Mouse (Mus musculus) lung, embryonic 15.5 days (tissue): ENCODE results near the gene Serpina3a. TPM values are rescaled to one million over a fixed set of nuclear protein-coding genes. Genes with fewer than 3 reads are reported as not detected.
A peak's percentile ranks its signal among the peaks of the same experiment; 100 is the strongest.
"Not testable (repeated sequence)": the region's sequence is repeated elsewhere in the genome, so short reads cannot be mapped to it uniquely, and the experiment has no call there.

Source experiments
- ATAC-seq: fragments of 200-750 bp; cut with Nextera tagmentation; 2 replicates; pipeline ENCODE4 v1.8.0; 2017; ENCODE audit warnings: moderate number of reproducible peaks, borderline replicate concordance; ENCODE audit not compliant: low FRiP score, low TSS enrichment; ENCODE audit errors: extremely low read depth
- H3K27ac ChIP-seq: fragments of 300-500 bp; sonication (generic); 2 replicates; pipeline ENCODE4 v1.5.1; 2015; ENCODE audit warnings: moderate library complexity, mild to moderate bottlenecking, inconsistent platforms
- H3K27me3 ChIP-seq: fragments of 300-500 bp; sonication (generic); 2 replicates; pipeline ENCODE4 v1.6.1; 2015; ENCODE audit warnings: inconsistent platforms
- H3K36me3 ChIP-seq: fragments of 300-500 bp; sonication (generic); 2 replicates; pipeline ENCODE4 v1.6.1; 2015; ENCODE audit warnings: inconsistent platforms
- H3K4me1 ChIP-seq: fragments of 300-500 bp; sonication (generic); 2 replicates; pipeline ENCODE4 v1.6.1; 2015; ENCODE audit warnings: inconsistent platforms
- H3K4me2 ChIP-seq: fragments of 300-500 bp; sonication (generic); 2 replicates; pipeline ENCODE4 v1.6.1; 2015; ENCODE audit warnings: inconsistent platforms, mild to moderate bottlenecking, moderate library complexity
- H3K4me3 ChIP-seq: fragments of 300-500 bp; sonication (generic); 2 replicates; pipeline ENCODE4 v1.5.1; 2015; ENCODE audit warnings: mild to moderate bottlenecking, inconsistent platforms
- H3K9ac ChIP-seq: fragments of 300-500 bp; sonication (generic); 2 replicates; pipeline ENCODE4 v1.6.1; 2015; ENCODE audit warnings: inconsistent platforms
- H3K9me3 ChIP-seq: fragments of 300-500 bp; sonication (generic); 2 replicates; pipeline ENCODE4 v1.6.1; 2016; ENCODE audit warnings: inconsistent platforms
- WGBS: fragments of 180-500 bp; shearing (Covaris S2); methylation state at CpG from one replicate; pipeline ENCODE4 v1.1.7; 2015; 5-methylcytosine and 5-hydroxymethylcytosine counted together
- polyA plus RNA-seq: library from polyadenylated mRNA; unstranded; fragments of >200 nt; fragmentation: Nextera tagmentation; extraction: Ambion mirVana; gene quantifications from 2 replicates; pipeline ENCODE4 v1.2.1, GENCODE M21; 2015

The Serpina3a gene
- polyA plus RNA-seq, result not detected in 2 replicates

DNA sequence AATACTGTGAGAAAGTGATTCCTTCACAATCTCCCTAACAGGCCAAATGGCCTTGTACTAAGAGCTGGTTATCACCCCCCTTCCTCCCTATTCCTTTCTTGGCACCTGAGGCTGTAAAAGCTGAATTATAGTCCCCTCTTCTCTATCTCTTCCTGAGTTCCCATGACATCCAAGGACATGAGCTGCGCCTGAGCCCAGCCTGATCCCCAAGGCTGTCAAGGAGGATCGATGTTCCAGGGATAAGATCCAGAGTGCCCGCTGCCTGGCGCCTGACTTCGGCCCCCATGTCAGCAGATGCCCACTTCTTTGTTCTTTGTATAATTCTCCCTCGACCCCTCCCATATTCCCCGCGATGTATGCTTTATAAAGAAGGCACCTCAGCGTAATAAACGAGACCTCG lies at the start of gene Serpina3a:
Serpina3a (plus strand) TSS at position 392 of the 400 bp plus-strand sequence.
- H3K27ac ChIP-seq, result not testable (repeated sequence)

DNA sequence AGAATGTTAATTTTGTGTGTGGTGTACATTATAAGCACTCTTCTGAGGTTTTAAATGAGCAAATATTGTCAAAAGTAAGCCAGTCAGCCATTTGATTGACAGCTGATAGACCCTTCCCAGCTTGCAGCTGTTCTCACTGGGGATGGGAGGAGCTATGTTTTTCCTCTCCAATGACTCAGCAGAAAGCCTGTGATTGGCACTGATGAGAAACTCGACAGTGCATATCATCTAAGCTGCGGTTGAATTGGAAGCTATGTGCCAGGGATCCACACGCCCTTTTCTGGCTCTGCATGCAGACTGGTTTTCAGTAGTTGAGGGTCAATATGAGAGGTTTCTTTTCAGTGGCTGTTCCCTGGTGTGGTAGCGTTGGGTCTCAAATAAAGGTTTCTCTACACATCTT lies 48.0 kb upstream of the Serpina3a start:
- no peaks in the 10 kb centered on the region for H3K4me1 ChIP-seq
- H3K4me3 ChIP-seq, result no peak overlapping the region
- H3K27me3 ChIP-seq, result no peaks in the 10 kb centered on the region
- H3K4me2 ChIP-seq, result no peak overlapping the region
- 51% methylated on average over 4 of the region's 4 CpGs for WGBS
- no peaks in the 10 kb centered on the region for H3K36me3 ChIP-seq
- no peaks in the 10 kb centered on the region for H3K9me3 ChIP-seq
- no peak for ATAC-seq
- no peak overlapping the region for H3K27ac ChIP-seq
- no peak overlapping the region for H3K9ac ChIP-seq

More for the DNA sequence above, at the start of gene Serpina3a:
- not testable (repeated sequence) for H3K36me3 ChIP-seq, H3K4me3 ChIP-seq, H3K9ac ChIP-seq, H3K9me3 ChIP-seq, H3K4me2 ChIP-seq, H3K27me3 ChIP-seq, H3K4me1 ChIP-seq, ATAC-seq
- 90% methylated on average over 11 of the region's 11 CpGs for WGBS

DNA sequence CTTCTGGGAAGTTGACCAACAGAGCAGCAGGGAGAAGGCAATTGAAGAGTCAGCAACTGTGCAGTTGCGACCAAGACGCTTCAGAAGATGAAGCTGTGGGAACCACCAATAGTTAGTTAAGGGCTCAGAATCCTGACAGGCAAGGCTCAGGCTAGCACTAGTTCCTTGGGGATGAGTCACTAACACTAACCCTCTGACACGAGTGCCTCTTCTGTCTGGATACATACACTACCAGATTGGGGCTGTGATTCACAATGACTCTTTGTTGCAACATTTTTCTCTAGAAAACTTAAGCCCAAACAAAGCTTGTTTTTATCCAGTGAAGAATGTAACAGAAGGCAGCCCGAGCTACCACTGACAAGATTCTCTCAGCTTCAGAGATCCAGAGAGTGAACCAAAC lies 47.5 kb upstream of the Serpina3a start:
- ATAC-seq, result no peak
- WGBS, result 76% methylated on average over 4 of the region's 4 CpGs
- H3K36me3 ChIP-seq, result no peaks in the 10 kb centered on the region
- H3K9ac ChIP-seq, result no peak overlapping the region
- H3K9me3 ChIP-seq, result no peaks in the 10 kb centered on the region
- no peak overlapping the region for H3K4me2 ChIP-seq
- no peaks in the 10 kb centered on the region for H3K27me3 ChIP-seq
- no peak overlapping the region for H3K4me3 ChIP-seq
- H3K27ac ChIP-seq, result no peak overlapping the region
- H3K4me1 ChIP-seq, result no peaks in the 10 kb centered on the region

DNA sequence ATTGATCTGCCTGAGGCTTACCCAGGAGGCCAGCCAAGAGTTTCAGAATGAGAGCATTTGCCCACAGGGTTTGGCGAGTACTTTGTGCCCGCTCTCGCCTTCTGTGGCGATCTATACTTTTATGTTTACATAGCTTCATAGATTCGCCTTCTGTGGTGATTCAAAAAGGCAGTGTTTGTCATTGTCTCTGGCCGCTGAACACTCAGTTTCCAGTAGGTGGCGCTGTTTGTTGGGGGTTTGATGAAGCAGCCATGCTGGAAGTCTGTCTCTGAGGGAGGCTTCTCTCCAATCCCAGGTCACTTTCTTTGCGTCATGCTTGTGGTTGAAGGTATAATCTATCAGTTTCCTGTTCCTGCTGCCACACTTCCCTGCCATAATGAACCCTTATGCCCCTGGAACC lies 46.3 kb upstream of the Serpina3a start:
- Histone ChIP-seq H3K9ac (no peak overlapping the region), H3K4me3 (no peak overlapping the region), H3K27ac (no peak overlapping the region), H3K4me2 (no peak overlapping the region), H3K27me3 (no peaks in the 10 kb centered on the region), H3K9me3 (no peaks in the 10 kb centered on the region), H3K4me1 (no peaks in the 10 kb centered on the region), H3K36me3 (no peaks in the 10 kb centered on the region)
- no peak for ATAC-seq
- 20% methylated on average over 8 of the region's 8 CpGs for whole genome bisulfite sequencing

DNA sequence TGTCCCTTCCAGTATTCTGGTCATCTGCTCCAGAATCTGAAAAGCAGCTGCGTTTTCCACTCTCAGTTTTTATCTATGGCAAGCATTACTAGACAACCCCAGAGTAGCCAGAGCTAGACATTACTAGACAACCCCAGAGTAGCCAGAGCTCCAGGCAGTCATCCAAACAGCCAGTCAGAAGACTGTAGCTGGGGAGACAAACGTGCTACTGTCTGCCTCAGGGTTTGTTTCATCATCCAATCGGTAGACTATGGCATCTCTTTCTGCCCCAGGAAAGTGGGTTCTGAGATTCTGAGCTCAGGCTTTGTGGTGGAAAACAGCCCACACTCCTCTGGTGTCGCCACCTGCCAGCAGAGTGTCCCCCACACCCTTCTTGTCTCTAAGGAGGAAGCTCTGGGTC lies 45.0 kb upstream of the Serpina3a start:
- ATAC-seq, result peak; percentile 79; the same call in 1 of the 2 replicates
- no peak overlapping the region for H3K9ac ChIP-seq
- H3K4me1 ChIP-seq, result no peaks in the 10 kb centered on the region
- H3K4me2 ChIP-seq, result peak overlapping the region; percentile 42
- H3K9me3 ChIP-seq, result no peaks in the 10 kb centered on the region
- 0 out of 2 replicates have a peak overlapping the region, but pooled peaks have one; percentile 0 for H3K27ac ChIP-seq
- H3K36me3 ChIP-seq, result no peaks in the 10 kb centered on the region
- 20% methylated on average over 4 of the region's 4 CpGs for WGBS
- H3K4me3 ChIP-seq, result peak overlapping the region; percentile 22; the same call in 1 of the 2 replicates
- no peaks in the 10 kb centered on the region for H3K27me3 ChIP-seq

DNA sequence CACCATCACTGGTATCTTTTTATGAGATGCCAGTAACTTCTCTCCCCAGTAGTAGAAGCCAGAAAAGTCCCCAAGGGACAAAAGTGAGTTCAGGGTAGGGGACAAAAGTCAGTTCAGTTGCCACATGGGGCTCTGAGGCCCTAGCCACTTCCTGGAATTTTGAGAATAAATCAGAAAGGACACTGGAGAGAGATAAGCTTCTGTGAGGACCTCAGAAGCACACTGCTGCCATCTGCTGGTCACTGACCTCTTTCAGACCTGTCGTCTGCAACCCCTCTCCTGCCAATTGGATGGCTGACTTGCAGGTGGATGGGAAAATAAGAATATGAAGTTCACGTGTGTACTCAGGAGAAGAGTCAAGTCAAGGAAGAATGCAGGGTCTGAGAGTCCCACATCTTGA lies 42.9 kb upstream of the Serpina3a start:
- ATAC-seq, result peak; percentile 23; the same call in 1 of the 2 replicates
- 8% methylated on average over 2 of the region's 2 CpGs for WGBS
- no peaks in the 10 kb centered on the region for H3K27me3 ChIP-seq
- H3K4me1 ChIP-seq, result no peaks in the 10 kb centered on the region
- H3K9ac ChIP-seq, result no peak overlapping the region
- no peak overlapping the region for H3K4me2 ChIP-seq
- no peaks in the 10 kb centered on the region for H3K9me3 ChIP-seq
- H3K36me3 ChIP-seq, result no peaks in the 10 kb centered on the region
- no peak overlapping the region for H3K27ac ChIP-seq
- no peak overlapping the region for H3K4me3 ChIP-seq

DNA sequence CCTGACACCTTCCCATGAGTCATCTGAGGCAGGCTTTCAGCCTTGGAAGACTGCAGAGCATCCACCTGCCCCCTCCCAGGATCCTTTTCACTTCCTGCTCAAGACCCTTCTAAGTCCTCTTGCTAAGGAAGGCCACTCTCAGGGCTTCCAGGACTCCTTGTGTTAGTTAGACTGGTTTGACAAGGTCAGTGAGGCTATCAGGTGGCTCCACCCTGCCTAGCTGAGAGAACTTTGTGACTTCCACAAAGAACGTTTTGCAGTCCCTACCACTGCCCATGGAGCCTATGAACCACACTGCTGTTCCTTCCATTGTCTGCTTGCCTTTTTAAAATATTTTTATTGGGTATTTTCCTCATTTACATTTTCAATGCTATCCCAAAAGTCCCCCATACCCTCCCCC lies 40.8 kb upstream of the Serpina3a start:
- H3K4me1 ChIP-seq, result no peaks in the 10 kb centered on the region
- no peak for ATAC-seq
- H3K9ac ChIP-seq, result no peak overlapping the region
- H3K27ac ChIP-seq, result no peak overlapping the region
- no peaks in the 10 kb centered on the region for H3K27me3 ChIP-seq
- 14% methylated on average over 1 of the region's 1 CpGs for WGBS
- H3K4me2 ChIP-seq, result no peak overlapping the region
- H3K36me3 ChIP-seq, result no peaks in the 10 kb centered on the region
- H3K4me3 ChIP-seq, result no peak overlapping the region
- no peaks in the 10 kb centered on the region for H3K9me3 ChIP-seq

DNA sequence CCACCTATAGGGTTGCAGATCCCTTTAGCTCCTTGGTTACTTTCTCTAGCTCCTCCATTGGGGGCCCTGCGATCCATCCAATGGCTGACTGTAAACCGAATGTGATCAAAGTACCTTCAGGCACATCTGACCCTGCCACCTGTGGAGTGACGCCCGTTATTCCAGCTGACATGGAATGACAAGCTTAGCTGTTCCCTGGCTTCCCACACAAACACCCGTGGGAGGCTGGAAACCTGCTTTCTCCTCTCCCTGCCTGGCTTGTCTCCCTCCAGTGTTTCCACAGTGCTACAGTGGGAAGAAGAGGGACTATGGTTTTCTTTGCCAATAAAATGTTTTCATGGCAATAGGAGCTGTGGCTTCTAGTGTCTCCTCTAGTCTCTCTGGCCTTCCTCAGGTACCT lies 40.2 kb upstream of the Serpina3a start:
- H3K4me3 ChIP-seq, result no peak overlapping the region
- H3K36me3 ChIP-seq, result no peaks in the 10 kb centered on the region
- no peak for ATAC-seq
- WGBS, result 62% methylated on average over 5 of the region's 5 CpGs
- H3K4me2 ChIP-seq, result no peak overlapping the region
- no peaks in the 10 kb centered on the region for H3K9me3 ChIP-seq
- no peaks in the 10 kb centered on the region for H3K27me3 ChIP-seq
- H3K27ac ChIP-seq, result no peak overlapping the region
- no peaks in the 10 kb centered on the region for H3K4me1 ChIP-seq
- H3K9ac ChIP-seq, result no peak overlapping the region

DNA sequence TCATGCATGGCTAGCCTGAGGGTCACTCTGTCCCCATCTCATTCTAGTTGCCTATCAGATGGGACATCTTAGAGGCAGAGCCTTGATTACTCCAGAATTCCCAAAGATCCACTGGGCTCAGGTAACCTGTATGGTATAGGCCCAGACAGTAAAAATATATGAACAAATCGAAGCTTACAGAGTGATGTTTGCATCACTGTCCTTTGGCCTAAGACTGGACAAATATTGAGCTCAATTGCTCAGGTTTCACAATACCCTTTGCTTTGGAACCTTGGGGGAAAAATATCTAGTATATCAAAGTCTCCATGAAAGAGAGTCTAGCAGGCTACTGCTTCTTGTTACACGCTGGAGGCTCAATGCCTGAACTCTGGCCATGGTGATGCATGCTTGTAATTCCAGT lies 22.4 kb upstream of the Serpina3a start:
- 68% methylated on average over 2 of the region's 2 CpGs for WGBS
- no peak for ATAC-seq
- H3K27me3 ChIP-seq, result no peaks in the 10 kb centered on the region
- H3K27ac ChIP-seq, result no peak overlapping the region
- no peak overlapping the region for H3K4me3 ChIP-seq
- H3K36me3 ChIP-seq, result no peaks in the 10 kb centered on the region
- no peak overlapping the region for H3K4me2 ChIP-seq
- H3K9ac ChIP-seq, result no peak overlapping the region
- no peaks in the 10 kb centered on the region for H3K4me1 ChIP-seq
- no peaks in the 10 kb centered on the region for H3K9me3 ChIP-seq

DNA sequence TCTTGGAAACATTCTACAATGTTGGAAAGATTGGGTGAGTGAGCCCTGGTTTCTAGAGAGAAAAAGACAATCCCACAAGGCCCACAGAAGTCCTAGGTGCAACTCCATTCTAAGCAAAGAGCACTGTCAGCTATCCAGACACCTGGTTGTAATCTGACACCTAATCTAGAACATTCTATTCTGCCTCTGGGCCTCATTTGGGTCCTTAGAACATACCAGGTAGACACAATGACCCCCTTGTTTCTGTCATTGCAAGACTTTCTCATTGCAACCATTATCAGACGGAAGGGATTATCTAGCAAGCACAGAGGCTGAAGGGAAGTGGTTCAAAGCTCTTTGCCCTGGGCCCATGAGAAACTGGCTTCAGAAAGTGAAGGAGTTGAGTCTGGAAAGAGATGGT lies 21.2 kb upstream of the Serpina3a start:
- Histone ChIP-seq H3K9me3 (no peaks in the 10 kb centered on the region), H3K27me3 (no peaks in the 10 kb centered on the region), H3K27ac (no peak overlapping the region), H3K4me2 (no peak overlapping the region), H3K4me3 (no peak overlapping the region), H3K9ac (no peak overlapping the region), H3K4me1 (no peaks in the 10 kb centered on the region), H3K36me3 (no peaks in the 10 kb centered on the region)
- ATAC-seq, result no peak
- 82% methylated on average over 1 of the region's 1 CpGs for WGBS

DNA sequence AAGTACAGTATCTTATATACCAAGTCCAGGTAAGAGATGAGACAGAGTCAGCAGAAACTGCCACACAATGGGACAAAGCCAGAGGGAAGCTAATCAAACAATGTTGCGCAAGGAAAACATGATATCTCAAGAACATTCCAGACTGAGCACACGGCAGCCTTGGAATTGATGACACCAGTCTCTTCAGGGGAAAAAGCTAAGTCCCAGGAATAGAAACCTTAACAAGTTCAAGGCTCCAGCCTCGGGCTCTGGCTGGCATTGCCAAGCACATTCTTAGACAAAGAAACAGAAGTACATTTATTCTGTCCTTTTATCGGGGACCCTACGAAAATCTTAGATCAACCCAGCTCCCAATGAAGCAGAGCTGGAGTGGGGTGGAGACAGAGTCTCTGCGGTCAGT lies 11.8 kb upstream of the Serpina3a start, which contains the start of gene Serpina5:
Serpina5 (plus strand) TSS at position 346 of the 400 bp plus-strand sequence.
- Histone ChIP-seq H3K4me3 (no peak within 1 kb of the TSS), H3K27ac (no peak within 1 kb of the TSS), H3K4me1 (no peaks in the 10 kb centered on the region), H3K9me3 (no peaks in the 10 kb centered on the region), H3K36me3 (no peaks in the 10 kb centered on the region), H3K4me2 (no peak within 1 kb of the TSS), H3K27me3 (no peaks in the 10 kb centered on the region), H3K9ac (no peak within 1 kb of the TSS)
- no peak for ATAC-seq
- WGBS, result 79% methylated on average over 6 of the region's 6 CpGs

DNA sequence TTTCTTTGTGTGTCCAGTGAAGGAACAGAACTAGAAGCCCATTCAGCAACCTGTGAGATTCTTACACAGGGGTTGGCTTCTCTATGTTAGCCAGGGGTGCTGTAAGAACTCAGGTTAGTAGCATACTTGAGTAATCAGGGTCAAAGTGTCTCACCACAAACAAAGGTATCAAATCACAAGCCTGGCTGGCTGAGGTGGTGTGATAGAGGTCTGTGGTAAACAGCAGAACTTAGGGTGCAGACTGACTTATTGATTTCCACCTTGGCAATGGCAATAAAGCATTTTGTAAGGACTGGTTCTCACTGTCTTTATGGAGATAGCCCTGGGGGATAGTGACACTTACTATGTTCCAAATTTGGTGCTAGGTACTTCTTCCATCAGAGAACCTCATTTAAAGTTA lies 6.7 kb upstream of the Serpina3a start:
- Histone ChIP-seq H3K4me2 (no peak overlapping the region), H3K27ac (no peak overlapping the region), H3K9me3 (no peaks in the 10 kb centered on the region), H3K4me3 (no peak overlapping the region), H3K4me1 (no peaks in the 10 kb centered on the region), H3K9ac (no peak overlapping the region), H3K27me3 (no peaks in the 10 kb centered on the region), H3K36me3 (no peaks in the 10 kb centered on the region)
- no peak for ATAC-seq

DNA sequence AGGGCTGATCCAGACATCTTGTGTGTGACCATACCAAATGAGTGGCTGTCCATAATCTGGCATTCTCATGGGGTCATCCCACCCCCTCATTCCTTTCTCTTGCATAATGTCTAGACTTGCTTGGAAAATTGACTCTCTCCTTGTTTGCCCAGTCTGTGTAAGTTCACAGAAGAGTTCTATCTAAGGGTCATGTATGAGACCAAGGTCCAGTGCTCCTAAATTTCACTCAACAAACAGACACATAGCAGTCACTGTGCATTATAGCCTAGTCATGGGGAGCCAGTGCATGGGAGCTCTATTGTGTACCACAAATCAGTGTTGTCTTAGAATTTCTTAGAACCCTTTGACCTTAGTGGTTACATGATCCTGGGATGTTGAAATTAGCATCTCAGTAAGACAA lies 5.6 kb upstream of the Serpina3a start:
- Histone ChIP-seq H3K4me2 (no peak overlapping the region), H3K27me3 (no peaks in the 10 kb centered on the region), H3K9ac (no peak overlapping the region), H3K9me3 (no peaks in the 10 kb centered on the region), H3K4me1 (no peaks in the 10 kb centered on the region), H3K27ac (no peak overlapping the region), H3K4me3 (no peak overlapping the region), H3K36me3 (no peaks in the 10 kb centered on the region)
- ATAC-seq, result no peak
